In genomic region chr11:46058916-46059315, GRCm38 (mm10) we compare ENCODE assay signal across 28 mouse cellular contexts. TPM values are rescaled to one million over a fixed set of nuclear protein-coding genes. Genes with fewer than 3 reads are reported as not detected.
DNase-seq lines count a peak whose midpoint lies in the region; ATAC-seq and TF ChIP-seq lines count a peak whose summit lies in the region.
"Had no signal": no experiment of that assay in that cellular context is flagged by ENCODE, and none has a peak within 500 bp of the region (broad histone marks: within the 10 kb centered on the region; RNA-seq: fewer than 3 reads in every experiment).

No protein-coding gene starts in this region.

- H3K27ac ChIP-seq in heart, embryonic 11.5 days (ENCODE audit: low read depth, low read length) = no peak overlapping the region
- H3K27ac ChIP-seq in heart, adult 2 months = no peak overlapping the region
- no peak overlapping the region for H3K27ac ChIP-seq in intestine, embryonic 14.5 days (ENCODE audit: low read depth)
- no peak overlapping the region for H3K27ac ChIP-seq in intestine, embryonic 16.5 days (ENCODE audit: low read length)
- H3K27ac ChIP-seq: forebrain, embryonic 12.5 days; hindbrain, embryonic 10.5 days; hindbrain, embryonic 15.5 days; limb, embryonic 10.5 days; limb, embryonic 15.5 days; liver, embryonic 13.5 days; midbrain, embryonic 15.5 days; stomach, embryonic 15.5 days had no signal

- TF ChIP-seq CTCF in heart, adult 2 months (IDR thresholded peaks at IDR 0.05) = no peak

- H3K4me1 ChIP-seq in heart, embryonic 11.5 days (ENCODE audit: control insufficient read depth, insufficient read depth, low read length) = peaks cover 35% of the 10 kb centered on the region
- peaks cover 19% of the 10 kb centered on the region for H3K4me1 ChIP-seq in heart, adult 2 months (ENCODE audit: control insufficient read depth, insufficient read depth, low read length)
- H3K4me1 ChIP-seq in intestine, embryonic 14.5 days (replicated peaks; ENCODE audit: control insufficient read depth, insufficient read depth, low read length) = peaks cover 18% of the 10 kb centered on the region
- peaks cover 7% of the 10 kb centered on the region; the same call in 1 of the 2 replicates for H3K4me1 ChIP-seq in intestine, embryonic 16.5 days (ENCODE audit: control insufficient read depth, insufficient read depth, low read length)

- no peak overlapping the region for H3K4me3 ChIP-seq in heart, embryonic 11.5 days (ENCODE audit: low read depth, low read length)
- no peak overlapping the region for H3K4me3 ChIP-seq in heart, adult 2 months
- H3K4me3 ChIP-seq in intestine, embryonic 14.5 days (ENCODE audit: low read depth, low read length) = no peak overlapping the region
- no peak overlapping the region for H3K4me3 ChIP-seq in intestine, embryonic 16.5 days (ENCODE audit: low read length)
- H3K4me3 ChIP-seq in myocyte = no peak overlapping the region
- H3K4me3 ChIP-seq: forebrain, embryonic 12.5 days; hindbrain, embryonic 10.5 days; limb, embryonic 10.5 days; limb, embryonic 15.5 days; liver, embryonic 13.5 days had no signal

- no peak for TF ChIP-seq EP300 in heart, adult 2 months (IDR thresholded peaks at IDR 0.05; ENCODE audit: insufficient read depth, low read depth, low read length)

- no peak overlapping the region for H3K9ac ChIP-seq in heart, embryonic 11.5 days (ENCODE audit: low read depth, low read length)
- H3K9ac ChIP-seq in heart, adult 2 months (ENCODE audit: low read depth, low read length) = no peak overlapping the region
- H3K9ac ChIP-seq in intestine, embryonic 14.5 days (ENCODE audit: low read length) = no peak overlapping the region
- no peak overlapping the region for H3K9ac ChIP-seq in intestine, embryonic 16.5 days (ENCODE audit: low read depth, low read length)
- H3K9ac ChIP-seq: forebrain, embryonic 12.5 days; hindbrain, embryonic 15.5 days; limb, embryonic 15.5 days; liver, embryonic 13.5 days; midbrain, embryonic 15.5 days; stomach, embryonic 15.5 days had no signal

- no peak for DNase-seq in heart, adult 2 months
- no peak for DNase-seq in intestine, embryonic 14.5 days (ENCODE audit: low spot score)
- peak; percentile 46 for DNase-seq in CD4-positive, CD25-positive, alpha-beta regulatory T cell, adult 2 months (ENCODE audit: low read depth, low spot score)
- DNase-seq in layer of hippocampus, adult 9-10 months (ENCODE audit: low spot score) = no peak
- DNase-seq: adrenal gland, adult 2 months; cerebellum, adult 2 months; cerebellum, postnatal 14 days; forebrain, postnatal 0 days; gastrocnemius, postnatal 10 days; kidney, adult 9 months; kidney, postnatal 10 days; layer of hippocampus, adult 9-11 months; liver, embryonic 13.5 days; lung, adult 18-20 months; lung, postnatal 36 days; right cerebral cortex, postnatal 25 days; thymus, postnatal 14 days had no signal

- no peak overlapping the region for H3ac ChIP-seq in myocyte (ENCODE audit: control insufficient read depth, insufficient read length)

- peak overlapping the region; percentile 29; the same call in 1 of the 2 replicates for H3K4me2 ChIP-seq in heart, embryonic 11.5 days
- 0 out of 2 replicates have a peak overlapping the region, but pooled peaks have one; percentile 66 for H3K4me2 ChIP-seq in intestine, embryonic 14.5 days (ENCODE audit: low read length)
- H3K4me2 ChIP-seq in intestine, embryonic 16.5 days (ENCODE audit: low read depth, low read length) = no peak overlapping the region
- H3K4me2 ChIP-seq in myocyte (ENCODE audit: low read depth) = peak overlapping the region; percentile 1
- H3K4me2 ChIP-seq: forebrain, embryonic 12.5 days; limb, embryonic 15.5 days; liver, embryonic 13.5 days had no signal

- H3K27me3 ChIP-seq in heart, embryonic 11.5 days (ENCODE audit: control insufficient read depth, insufficient read depth, low read length) = no peaks in the 10 kb centered on the region
- no peaks in the 10 kb centered on the region for H3K27me3 ChIP-seq in heart, adult 2 months (ENCODE audit: control insufficient read depth, insufficient read depth, low read length)
- H3K27me3 ChIP-seq in intestine, embryonic 14.5 days (replicated peaks; ENCODE audit: control insufficient read depth, insufficient read depth, low read length) = no peaks in the 10 kb centered on the region
- peaks cover 2% of the 10 kb centered on the region; the same call in 1 of the 2 replicates for H3K27me3 ChIP-seq in intestine, embryonic 16.5 days (replicated peaks; ENCODE audit: control insufficient read depth, insufficient read depth, low read length)
- H3K27me3 ChIP-seq in myocyte (ENCODE audit: control insufficient read depth, insufficient read depth, insufficient read length) = no peaks in the 10 kb centered on the region
- H3K27me3 ChIP-seq: hindbrain, embryonic 15.5 days; limb, embryonic 15.5 days; midbrain, embryonic 15.5 days; stomach, embryonic 15.5 days had no signal

- ATAC-seq in heart, embryonic 11.5 days (replicated peaks; ENCODE audit: insufficient number of reproducible peaks, low FRiP score, low TSS enrichment) = no peak
- no peak for ATAC-seq in intestine, embryonic 14.5 days (replicated peaks; ENCODE audit: low FRiP score, low TSS enrichment, low read depth)
- no peak for ATAC-seq in intestine, embryonic 16.5 days
- ATAC-seq: forebrain, postnatal 0 days; intestine, postnatal 0 days; midbrain, embryonic 15.5 days had no signal

- 0 out of 2 replicates have a peak, but pooled peaks cover 2% of the 10 kb centered on the region for H3K79me2 ChIP-seq in heart, adult 2 months (replicated peaks; ENCODE audit: control insufficient read depth, insufficient read depth, low read length)
- H3K79me2 ChIP-seq in myocyte (ENCODE audit: control insufficient read depth, insufficient read depth) = peaks cover 36% of the 10 kb centered on the region

- 0 out of 2 replicates have a peak, but pooled peaks cover 2% of the 10 kb centered on the region for H3K36me3 ChIP-seq in heart, embryonic 11.5 days (ENCODE audit: control insufficient read depth, insufficient read depth, low read length)
- H3K36me3 ChIP-seq in heart, adult 2 months (ENCODE audit: control insufficient read depth, insufficient read depth, low read length) = peaks cover 21% of the 10 kb centered on the region
- H3K36me3 ChIP-seq in intestine, embryonic 14.5 days (ENCODE audit: control insufficient read depth, insufficient read depth, low read length) = peaks cover 31% of the 10 kb centered on the region
- no peaks in the 10 kb centered on the region for H3K36me3 ChIP-seq in intestine, embryonic 16.5 days (ENCODE audit: control insufficient read depth, insufficient read depth, low read length)
- H3K36me3 ChIP-seq in myocyte (ENCODE audit: control insufficient read depth, insufficient read depth) = peaks cover 9% of the 10 kb centered on the region
- H3K36me3 ChIP-seq: forebrain, embryonic 12.5 days; liver, embryonic 13.5 days; stomach, embryonic 15.5 days had no signal

- intact Hi-C loops in heart, adult 2 months (cut with DNase I) = no loop called here

- WGBS in heart, embryonic 11.5 days (ENCODE audit: insufficient replicate concordance) = 84% methylated on average over 4 of the region's 4 CpGs
- WGBS in heart, adult 2 months = 80% methylated on average over 4 of the region's 4 CpGs
- 93% methylated on average over 4 of the region's 4 CpGs for WGBS in intestine, embryonic 14.5 days
- WGBS in intestine, embryonic 16.5 days = 87% methylated on average over 4 of the region's 4 CpGs

- no peak for TF ChIP-seq POLR2A in heart, adult 2 months (IDR thresholded peaks at IDR 0.05; ENCODE audit: insufficient read depth, low read depth, low read length)
- no peak for TF ChIP-seq POLR2A in myocyte (IDR thresholded peaks at IDR 0.05; ENCODE audit: insufficient read length, low read depth)

- no peaks in the 10 kb centered on the region for H3K9me3 ChIP-seq in heart, embryonic 11.5 days (replicated peaks; ENCODE audit: control insufficient read depth, low read length)
- H3K9me3 ChIP-seq in intestine, embryonic 14.5 days (ENCODE audit: control insufficient read depth, low read length) = no peaks in the 10 kb centered on the region
- H3K9me3 ChIP-seq in intestine, embryonic 16.5 days (ENCODE audit: control insufficient read depth, low read length) = no peaks in the 10 kb centered on the region
- H3K9me3 ChIP-seq: forebrain, embryonic 12.5 days; hindbrain, embryonic 10.5 days; hindbrain, embryonic 15.5 days; limb, embryonic 10.5 days; limb, embryonic 15.5 days; liver, embryonic 13.5 days; midbrain, embryonic 15.5 days; stomach, embryonic 15.5 days had no signal

TF ChIP-seq in myocyte, 11 proteins besides CTCF, POLR2A, EP300 and RAD21:
- TF ChIP-seq E2F4 (IDR thresholded peaks at IDR 0.05; ENCODE audit: insufficient read depth) (no peak), POLR2AphosphoS2 (IDR thresholded peaks at IDR 0.05; ENCODE audit: insufficient read length, low read depth) (no peak), USF1 (IDR thresholded peaks at IDR 0.05; ENCODE audit: low read depth) (no peak), TCF3 (IDR thresholded peaks at IDR 0.05; ENCODE audit: insufficient read length, low read depth) (no peak), CEBPB (IDR thresholded peaks at IDR 0.05; ENCODE audit: insufficient read depth, poor library complexity, severe bottlenecking) (no peak), SRF (IDR thresholded peaks at IDR 0.05; ENCODE audit: control insufficient read depth, insufficient read length, low read depth) (no peak), REST (IDR thresholded peaks at IDR 0.05; ENCODE audit: insufficient read depth, insufficient read length) (no peak), MYOD1 (IDR thresholded peaks at IDR 0.05; ENCODE audit: control insufficient read depth in 1 of 3, insufficient read length in 2 of 3, low read depth in 2 of 3) (no peak), TCF12 (IDR thresholded peaks at IDR 0.05; ENCODE audit: insufficient read depth, poor library complexity, severe bottlenecking) (no peak), MAX (IDR thresholded peaks at IDR 0.05; ENCODE audit: low read depth) (no peak), MYOG (IDR thresholded peaks at IDR 0.05; ENCODE audit: control insufficient read depth in 1 of 3, insufficient read depth in 1 of 3, insufficient read length in 2 of 3, low read depth in 2 of 3) (no peak)

RNA-seq across cellular contexts. Expression of gene Adam19, which starts 3.1 kb away (rescaled TPM):
- polyA plus RNA-seq in heart, embryonic 11.5 days (2014; fragmentation: Nextera tagmentation; extraction: Ambion mirVana) = 24.4 and 31.7 TPM in 2 replicates
- total RNA-seq in heart, adult 2 months (2021) = 10 to 100 TPM; 21.9 to 63.9 TPM
- 17.7 and 32.1 TPM in 2 replicates for polyA plus RNA-seq in heart, adult 2 months (2012; rRNA removed)
- 21.3 and 24.6 TPM in 2 replicates for polyA plus RNA-seq in intestine, embryonic 14.5 days (2014; fragmentation: Nextera tagmentation; extraction: Ambion mirVana)
- polyA plus RNA-seq in intestine, embryonic 16.5 days (2015; fragmentation: Nextera tagmentation; extraction: Ambion mirVana) = 12.0 and 12.7 TPM in 2 replicates
- polyA plus RNA-seq in myocyte (2012; fragmentation: generic; extraction: Trizol) = 43.2 TPM

RNA-seq across cellular contexts. Expression of gene Gm12166, which starts 6.8 kb away (rescaled TPM):
- polyA plus RNA-seq in heart, embryonic 11.5 days (2014; fragmentation: Nextera tagmentation; extraction: Ambion mirVana) = 2.4 and 9.0 TPM in 2 replicates
- 1 to 10 TPM; 1.2 to 1.6 TPM for total RNA-seq in heart, adult 2 months (2021)
- 4.4 and 4.6 TPM in 2 replicates for polyA plus RNA-seq in heart, adult 2 months (2012; rRNA removed)
- 4.1 and 4.6 TPM in 2 replicates for polyA plus RNA-seq in intestine, embryonic 14.5 days (2014; fragmentation: Nextera tagmentation; extraction: Ambion mirVana)
- polyA plus RNA-seq in intestine, embryonic 16.5 days (2015; fragmentation: Nextera tagmentation; extraction: Ambion mirVana) = 5.5 and 5.8 TPM in 2 replicates
- 4.3 TPM for polyA plus RNA-seq in myocyte (2012; fragmentation: generic; extraction: Trizol)
